Mouse (Mus musculus) hindbrain, embryonic 16.5 days (tissue): ENCODE measurements at regions not wholly inside any gene's neighbourhood (a gene's known extent, or its start where the extent isn't known, plus 50 kb on each side); places are given as distances from the start of the nearest gene placed in this dataset.

Experiments
- ATAC-seq: fragments of 200-750 bp; cut with Nextera tagmentation; 2 replicates; pipeline ENCODE4 v1.8.0; 2017; ENCODE audit warnings: moderate TSS enrichment, moderate library complexity
- H3K27ac ChIP-seq: fragments of 300-500 bp; sonication (generic); 2 replicates; pipeline ENCODE4 v1.5.1; 2014; ENCODE audit warnings: low read depth, mild to moderate bottlenecking, control low read depth, low read length, moderate library complexity
- H3K27me3 ChIP-seq: fragments of 300-500 bp; sonication (generic); replicated peaks from 2 replicates; pipeline ENCODE4 v1.6.1; 2014; ENCODE audit warnings: low read length; ENCODE audit not compliant: control insufficient read depth, insufficient read depth
- H3K36me3 ChIP-seq: fragments of 300-500 bp; sonication (generic); 2 replicates; pipeline ENCODE4 v1.6.1; 2014; ENCODE audit warnings: mild to moderate bottlenecking, low read length, moderate library complexity, mixed read lengths; ENCODE audit not compliant: control insufficient read depth, insufficient read depth
- H3K4me1 ChIP-seq: fragments of 300-500 bp; sonication (generic); 2 replicates; pipeline ENCODE4 v1.6.1; 2014; ENCODE audit warnings: low read depth, low read length; ENCODE audit not compliant: control insufficient read depth, insufficient read depth
- H3K4me2 ChIP-seq: fragments of 300-500 bp; sonication (generic); 2 replicates; pipeline ENCODE4 v1.6.1; 2014; ENCODE audit warnings: mild to moderate bottlenecking, low read length, control low read depth, moderate library complexity
- H3K4me3 ChIP-seq: fragments of 300-500 bp; sonication (generic); 2 replicates; pipeline ENCODE4 v1.5.1; 2014; ENCODE audit warnings: mild to moderate bottlenecking, low read length, control low read depth, moderate library complexity
- H3K9ac ChIP-seq: fragments of 300-500 bp; sonication (generic); 2 replicates; pipeline ENCODE4 v1.6.1; 2014; ENCODE audit warnings: low read depth, mild to moderate bottlenecking, control low read depth, low read length, moderate library complexity
- H3K9me3 ChIP-seq: fragments of 300-500 bp; sonication (generic); 2 replicates; pipeline ENCODE4 v1.6.1; 2014; ENCODE audit warnings: mild to moderate bottlenecking, low read length, moderate library complexity; ENCODE audit not compliant: control insufficient read depth
- WGBS: fragments of 180-500 bp; shearing (Covaris S2); extraction: QIAGEN DNeasy Blood & Tissue Kit; methylation state at CpG from one replicate; pipeline ENCODE4 v1.1.7; 2014; 5-methylcytosine and 5-hydroxymethylcytosine counted together

GRCm38 (mm10) chr7:36919413-36919812 lies 221.5 kb downstream of the Tshz3 start:
- Histone ChIP-seq H3K27me3 (no peaks in the 10 kb centered on the region), H3K4me1 (no peaks in the 10 kb centered on the region), H3K4me2 (no peak overlapping the region), H3K27ac (no peak overlapping the region), H3K9ac (no peak overlapping the region), H3K9me3 (no peaks in the 10 kb centered on the region), H3K4me3 (no peak overlapping the region), H3K36me3 (no peaks in the 10 kb centered on the region)
- ATAC-seq, result no peak
- 82% methylated on average over 4 of the region's 4 CpGs for WGBS

GRCm38 (mm10) chr7:36921003-36921402 lies 223.1 kb downstream of the Tshz3 start:
- Histone ChIP-seq H3K27ac (no peak overlapping the region), H3K4me2 (no peak overlapping the region), H3K4me3 (no peak overlapping the region), H3K9ac (no peak overlapping the region), H3K36me3 (no peaks in the 10 kb centered on the region), H3K4me1 (no peaks in the 10 kb centered on the region), H3K9me3 (no peaks in the 10 kb centered on the region), H3K27me3 (no peaks in the 10 kb centered on the region)
- 85% methylated on average over 14 of the region's 14 CpGs for WGBS
- ATAC-seq, result no peak

GRCm38 (mm10) chr7:36933490-36933889 lies 235.6 kb downstream of the Tshz3 start:
- H3K27me3 ChIP-seq, result no peaks in the 10 kb centered on the region
- ATAC-seq, result no peak
- WGBS, result 57% methylated on average over 4 of the region's 4 CpGs
- no peaks in the 10 kb centered on the region for H3K9me3 ChIP-seq
- H3K4me3 ChIP-seq, result no peak overlapping the region
- peaks cover 4% of the 10 kb centered on the region; the same call in 1 of the 2 replicates for H3K4me1 ChIP-seq
- no peaks in the 10 kb centered on the region for H3K36me3 ChIP-seq
- no peak overlapping the region for H3K27ac ChIP-seq
- no peak overlapping the region for H3K4me2 ChIP-seq
- no peak overlapping the region for H3K9ac ChIP-seq

- no peak overlapping the region for H3K4me2 ChIP-seq
- H3K36me3 ChIP-seq, result no peaks in the 10 kb centered on the region
- no peak overlapping the region for H3K4me3 ChIP-seq
- no peaks in the 10 kb centered on the region for H3K9me3 ChIP-seq
- peak; percentile 53; the same call in 1 of the 2 replicates for ATAC-seq
- peaks cover 2% of the 10 kb centered on the region for H3K4me1 ChIP-seq
- 67% methylated on average over 21 of the region's 21 CpGs for WGBS
- H3K27me3 ChIP-seq, result no peaks in the 10 kb centered on the region
- H3K27ac ChIP-seq, result 0 out of 2 replicates have a peak overlapping the region, but pooled peaks have one; percentile 5
- no peak overlapping the region for H3K9ac ChIP-seq
These were observed 237.1 kb downstream of the Tshz3 start for GRCm38 (mm10) chr7:36934792-36935555.

- ATAC-seq, result no peak
- 52% methylated on average over 10 of the region's 10 CpGs for WGBS
- no peaks in the 10 kb centered on the region for H3K27me3 ChIP-seq
These were observed 242.7 kb downstream of the Tshz3 start for GRCm38 (mm10) chr7:36940611-36941010.

GRCm38 (mm10) chr7:36945024-36945815 lies 247.3 kb downstream of the Tshz3 start:
- 59% methylated on average over 14 of the region's 14 CpGs for WGBS
- H3K27me3 ChIP-seq, result no peaks in the 10 kb centered on the region
- no peak overlapping the region for H3K4me2 ChIP-seq
- peaks cover 2% of the 10 kb centered on the region; the same call in 1 of the 2 replicates for H3K4me1 ChIP-seq
- no peaks in the 10 kb centered on the region for H3K9me3 ChIP-seq
- no peak overlapping the region for H3K4me3 ChIP-seq
- no peaks in the 10 kb centered on the region for H3K36me3 ChIP-seq
- peak; percentile 79 for ATAC-seq
- H3K27ac ChIP-seq, result peak overlapping the region; percentile 64
- no peak overlapping the region for H3K9ac ChIP-seq

More at GRCm38 (mm10) chr7:36940611-36941010, 242.7 kb downstream of the Tshz3 start:
- H3K27ac ChIP-seq, result no peak overlapping the region
- H3K9me3 ChIP-seq, result no peaks in the 10 kb centered on the region
- H3K9ac ChIP-seq, result no peak overlapping the region
- no peak overlapping the region for H3K4me3 ChIP-seq
- no peak overlapping the region for H3K4me2 ChIP-seq
- H3K4me1 ChIP-seq, result peaks cover 4% of the 10 kb centered on the region
- no peaks in the 10 kb centered on the region for H3K36me3 ChIP-seq

- H3K27ac ChIP-seq, result no peak overlapping the region
- no peaks in the 10 kb centered on the region for H3K27me3 ChIP-seq
- no peak for ATAC-seq
These were observed 251.6 kb downstream of the Tshz3 start for GRCm38 (mm10) chr7:36949511-36949910.

GRCm38 (mm10) chr7:36955376-36955775 lies 257.5 kb downstream of the Tshz3 start:
- Histone ChIP-seq H3K9ac (no peak overlapping the region), H3K27me3 (no peaks in the 10 kb centered on the region), H3K9me3 (peaks cover 4% of the 10 kb centered on the region), H3K4me1 (no peaks in the 10 kb centered on the region), H3K4me2 (no peak overlapping the region), H3K36me3 (no peaks in the 10 kb centered on the region), H3K4me3 (no peak overlapping the region), H3K27ac (no peak overlapping the region)
- ATAC-seq, result no peak
- WGBS, result 62% methylated on average over 3 of the region's 3 CpGs

More at GRCm38 (mm10) chr7:36949511-36949910, 251.6 kb downstream of the Tshz3 start:
- Histone ChIP-seq H3K4me3 (no peak overlapping the region), H3K36me3 (no peaks in the 10 kb centered on the region), H3K4me2 (no peak overlapping the region), H3K9ac (no peak overlapping the region), H3K9me3 (no peaks in the 10 kb centered on the region), H3K4me1 (peaks cover 2% of the 10 kb centered on the region; the same call in 1 of the 2 replicates)
- WGBS, result 38% methylated on average over 10 of the region's 10 CpGs

GRCm38 (mm10) chr7:36958255-36958654 lies 260.3 kb downstream of the Tshz3 start:
- Histone ChIP-seq H3K36me3 (no peaks in the 10 kb centered on the region), H3K27me3 (no peaks in the 10 kb centered on the region), H3K4me1 (no peaks in the 10 kb centered on the region), H3K9ac (no peak overlapping the region), H3K4me3 (no peak overlapping the region), H3K9me3 (peaks cover 4% of the 10 kb centered on the region), H3K4me2 (no peak overlapping the region), H3K27ac (no peak overlapping the region)
- 62% methylated on average over 8 of the region's 8 CpGs for WGBS
- ATAC-seq, result no peak
